Mouse (Mus musculus): ENCODE results near the gene Crmp1. TPM values are rescaled to one million over a fixed set of nuclear protein-coding genes. Genes with fewer than 3 reads are reported as not detected.

Gene Crmp1
- polyA plus RNA-seq, 1 experiment from 2014 or later: 61.8 TPM

GRCm38 (mm10) chr5:37215276-37215675, 26.5 kb upstream of the Crmp1 start:
- Histone ChIP-seq H3K9me3 (replicated peaks) (no peaks in the 10 kb centered on the region), H3K4me3 (no peak overlapping the region), H3K4me1 (0 out of 2 replicates have a peak, but pooled peaks cover 12% of the 10 kb centered on the region), H3K36me3 (no peaks in the 10 kb centered on the region), H3K27me3 (ENCODE audit: low read depth, poor library complexity, severe bottlenecking) (no peaks in the 10 kb centered on the region), H3K27ac (no peak overlapping the region)
- 91% methylated on average over 7 of the region's 7 CpGs for WGBS
- no peak for DNase-seq (ENCODE audit: low spot score)

- Histone ChIP-seq H3K4me3 (no peak overlapping the region), H3K36me3 (no peaks in the 10 kb centered on the region), H3K27ac (no peak overlapping the region), H3K4me1 (peaks cover 31% of the 10 kb centered on the region), H3K27me3 (ENCODE audit: low read depth, poor library complexity, severe bottlenecking) (no peaks in the 10 kb centered on the region), H3K9me3 (replicated peaks) (no peaks in the 10 kb centered on the region)
- no peak for DNase-seq (ENCODE audit: low spot score)
- 47% methylated on average over 5 of the region's 5 CpGs for WGBS
Measured at GRCm38 (mm10) chr5:37219615-37220014, 22.1 kb upstream of the Crmp1 start.

DNA sequence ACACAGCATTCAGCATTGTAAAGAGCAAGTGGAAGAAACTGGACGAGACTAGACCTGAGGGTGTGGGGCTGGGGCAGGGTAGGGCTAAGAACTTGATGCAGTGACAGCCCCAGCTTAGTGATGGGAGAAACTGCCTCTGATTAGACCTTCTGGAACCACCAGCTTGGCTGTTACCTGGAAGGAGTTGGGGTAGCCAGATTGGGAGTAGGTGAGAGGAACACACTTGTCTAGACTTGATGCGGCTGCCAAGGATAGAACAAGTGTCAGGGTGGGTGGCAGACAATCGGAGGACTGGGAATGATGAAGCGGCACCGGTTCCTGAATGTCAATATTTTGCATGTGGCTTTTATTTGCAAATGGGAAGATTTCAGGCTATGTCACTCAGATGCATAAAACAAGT, 21.2 kb upstream of the Crmp1 start:
- Histone ChIP-seq H3K36me3 (no peaks in the 10 kb centered on the region), H3K4me3 (no peak overlapping the region), H3K4me1 (peaks cover 31% of the 10 kb centered on the region), H3K27me3 (ENCODE audit: low read depth, poor library complexity, severe bottlenecking) (no peaks in the 10 kb centered on the region), H3K9me3 (replicated peaks) (no peaks in the 10 kb centered on the region), H3K27ac (no peak overlapping the region)
- DNase-seq (ENCODE audit: low spot score): no peak
- 94% methylated on average over 5 of the region's 5 CpGs for WGBS

DNA sequence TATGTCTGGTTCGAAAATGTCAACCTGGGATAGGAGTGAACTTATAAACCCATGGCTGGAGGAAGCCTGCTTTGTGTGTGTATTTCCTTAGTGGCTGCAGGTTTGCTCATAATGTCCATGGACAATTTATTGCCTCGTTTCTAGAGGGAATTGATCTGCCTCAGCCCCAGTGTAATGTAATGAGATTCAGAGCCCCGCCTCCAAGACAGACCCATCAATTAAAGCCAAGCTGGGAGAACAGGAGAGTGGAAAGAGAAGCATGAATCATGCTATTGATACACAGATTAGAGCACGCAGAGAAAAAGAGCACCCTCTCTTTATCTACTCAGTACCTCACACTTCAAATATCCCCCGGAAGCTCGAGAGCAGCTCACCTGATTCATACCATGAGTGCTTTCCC, 20.2 kb upstream of the Crmp1 start:
- H3K4me1 ChIP-seq: peaks cover 31% of the 10 kb centered on the region
- no peak for DNase-seq (ENCODE audit: low spot score)
- no peaks in the 10 kb centered on the region for H3K27me3 ChIP-seq (ENCODE audit: low read depth, poor library complexity, severe bottlenecking)
- WGBS: 51% methylated on average over 6 of the region's 6 CpGs
- H3K4me3 ChIP-seq: no peak overlapping the region
- H3K27ac ChIP-seq: no peak overlapping the region
- no peaks in the 10 kb centered on the region for H3K9me3 ChIP-seq (replicated peaks)
- no peaks in the 10 kb centered on the region for H3K36me3 ChIP-seq

GRCm38 (mm10) chr5:37222316-37222715, 19.4 kb upstream of the Crmp1 start:
- no peak for DNase-seq (ENCODE audit: low spot score)
- Histone ChIP-seq H3K4me1 (peaks cover 31% of the 10 kb centered on the region), H3K4me3 (no peak overlapping the region), H3K9me3 (replicated peaks) (no peaks in the 10 kb centered on the region), H3K27ac (no peak overlapping the region), H3K36me3 (no peaks in the 10 kb centered on the region), H3K27me3 (ENCODE audit: low read depth, poor library complexity, severe bottlenecking) (no peaks in the 10 kb centered on the region)
- WGBS: 59% methylated on average over 8 of the region's 8 CpGs

- Histone ChIP-seq H3K36me3 (no peaks in the 10 kb centered on the region), H3K9me3 (replicated peaks) (no peaks in the 10 kb centered on the region)
- WGBS: 93% methylated on average over 1 of the region's 1 CpGs
Measured at GRCm38 (mm10) chr5:37225708-37226107, 16.0 kb upstream of the Crmp1 start.

GRCm38 (mm10) chr5:37227956-37228680, 13.6 kb upstream of the Crmp1 start:
- H3K9me3 ChIP-seq (replicated peaks): no peaks in the 10 kb centered on the region
- WGBS: 71% methylated on average over 6 of the region's 6 CpGs
- no peaks in the 10 kb centered on the region for H3K27me3 ChIP-seq (ENCODE audit: low read depth, poor library complexity, severe bottlenecking)
- H3K4me1 ChIP-seq: 0 out of 2 replicates have a peak, but pooled peaks cover 2% of the 10 kb centered on the region
- no peak for DNase-seq (ENCODE audit: low spot score)
- no peaks in the 10 kb centered on the region for H3K36me3 ChIP-seq
- no peak overlapping the region for H3K4me3 ChIP-seq
- H3K27ac ChIP-seq: no peak overlapping the region

More at GRCm38 (mm10) chr5:37225708-37226107, 16.0 kb upstream of the Crmp1 start:
- H3K27me3 ChIP-seq (ENCODE audit: low read depth, poor library complexity, severe bottlenecking): no peaks in the 10 kb centered on the region
- DNase-seq (ENCODE audit: low spot score): no peak
- H3K4me1 ChIP-seq: peaks cover 21% of the 10 kb centered on the region
- H3K27ac ChIP-seq: no peak overlapping the region
- no peak overlapping the region for H3K4me3 ChIP-seq

GRCm38 (mm10) chr5:37228894-37229293, 12.8 kb upstream of the Crmp1 start:
- H3K36me3 ChIP-seq: no peaks in the 10 kb centered on the region
- no peak for DNase-seq (ENCODE audit: low spot score)
- no peak overlapping the region for H3K4me3 ChIP-seq
- no peaks in the 10 kb centered on the region for H3K27me3 ChIP-seq (ENCODE audit: low read depth, poor library complexity, severe bottlenecking)
- H3K4me1 ChIP-seq: 0 out of 2 replicates have a peak, but pooled peaks cover 2% of the 10 kb centered on the region
- WGBS: 75% methylated on average over 7 of the region's 7 CpGs
- no peak overlapping the region for H3K27ac ChIP-seq
- no peaks in the 10 kb centered on the region for H3K9me3 ChIP-seq (replicated peaks)

DNA sequence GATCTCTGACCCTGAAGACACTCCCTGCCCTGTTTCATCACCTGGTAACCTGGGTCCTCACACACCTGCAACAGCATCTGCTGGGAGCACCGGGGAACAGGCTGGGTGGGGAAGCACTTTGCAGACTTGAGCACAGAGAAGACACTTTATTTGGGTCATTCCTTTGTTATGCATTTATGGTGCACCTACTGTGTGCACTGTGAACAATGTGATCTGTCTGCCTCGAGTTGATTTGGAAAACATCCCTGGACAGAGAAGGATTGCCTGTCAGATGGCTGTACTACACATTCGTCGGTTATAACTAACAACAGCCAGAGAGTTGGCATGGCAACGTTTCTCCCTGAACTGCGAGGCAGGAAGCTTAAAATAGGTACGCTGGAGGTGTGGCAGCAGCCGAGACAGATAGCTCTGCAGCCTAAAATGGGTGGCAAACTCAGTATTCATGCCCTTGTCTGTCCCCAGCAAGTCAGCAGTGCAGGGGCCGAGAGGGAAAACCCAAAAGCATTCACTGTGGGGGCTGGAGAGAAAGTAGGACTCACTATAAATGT, 8.7 kb upstream of the Crmp1 start:
- H3K4me1 ChIP-seq: 0 out of 2 replicates have a peak, but pooled peaks cover 2% of the 10 kb centered on the region
- H3K27ac ChIP-seq: no peak overlapping the region
- WGBS: 57% methylated on average over 9 of the region's 9 CpGs
- no peak overlapping the region for H3K4me3 ChIP-seq
- H3K9me3 ChIP-seq (replicated peaks): no peaks in the 10 kb centered on the region
- H3K27me3 ChIP-seq (ENCODE audit: low read depth, poor library complexity, severe bottlenecking): peaks cover 7% of the 10 kb centered on the region; the same call in 1 of the 2 replicates
- H3K36me3 ChIP-seq: no peaks in the 10 kb centered on the region
- no peak for DNase-seq (ENCODE audit: low spot score)

- no peaks in the 10 kb centered on the region for H3K9me3 ChIP-seq (replicated peaks)
- H3K36me3 ChIP-seq: no peaks in the 10 kb centered on the region
- WGBS: 46% methylated on average over 2 of the region's 2 CpGs
- peaks cover 21% of the 10 kb centered on the region for H3K4me1 ChIP-seq
- peaks cover 50% of the 10 kb centered on the region for H3K27me3 ChIP-seq (ENCODE audit: low read depth, poor library complexity, severe bottlenecking)
- no peak for DNase-seq (ENCODE audit: low spot score)
- no peak overlapping the region for H3K27ac ChIP-seq
- no peak overlapping the region for H3K4me3 ChIP-seq
Measured at GRCm38 (mm10) chr5:37238654-37239053, 3.1 kb upstream of the Crmp1 start.

GRCm38 (mm10) chr5:37240550-37240949, 1.2 kb upstream of the Crmp1 start:
- Histone ChIP-seq H3K9me3 (replicated peaks) (no peaks in the 10 kb centered on the region), H3K27ac (no peak overlapping the region), H3K4me1 (peaks cover 40% of the 10 kb centered on the region), H3K4me3 (no peak overlapping the region), H3K36me3 (no peaks in the 10 kb centered on the region), H3K27me3 (ENCODE audit: low read depth, poor library complexity, severe bottlenecking) (peaks cover 61% of the 10 kb centered on the region)
- WGBS: 3% methylated on average over 5 of the region's 5 CpGs
- peak; percentile 84 for DNase-seq (ENCODE audit: low spot score)

- peaks cover 66% of the 10 kb centered on the region for H3K27me3 ChIP-seq (ENCODE audit: low read depth, poor library complexity, severe bottlenecking)
- WGBS: 16% methylated on average over 9 of the region's 9 CpGs
- no peaks in the 10 kb centered on the region for H3K36me3 ChIP-seq
- H3K9me3 ChIP-seq (replicated peaks): no peaks in the 10 kb centered on the region
- no peak overlapping the region for H3K27ac ChIP-seq
- peaks cover 47% of the 10 kb centered on the region for H3K4me1 ChIP-seq
- peak overlapping the region; percentile 54 for H3K4me3 ChIP-seq
- DNase-seq (ENCODE audit: low spot score): no peak
Measured at GRCm38 (mm10) chr5:37241224-37241623, 516 bp upstream of the Crmp1 start.

GRCm38 (mm10) chr5:37242360-37243168, 824 bp downstream of the Crmp1 start:
- H3K4me1 ChIP-seq: peaks cover 60% of the 10 kb centered on the region
- H3K4me3 ChIP-seq: peak overlapping the region; percentile 54
- no peaks in the 10 kb centered on the region for H3K36me3 ChIP-seq
- WGBS: 10% methylated on average over 44 of the region's 44 CpGs
- no peak overlapping the region for H3K27ac ChIP-seq
- H3K27me3 ChIP-seq (ENCODE audit: low read depth, poor library complexity, severe bottlenecking): peaks cover 71% of the 10 kb centered on the region
- no peaks in the 10 kb centered on the region for H3K9me3 ChIP-seq (replicated peaks)
- DNase-seq (ENCODE audit: low spot score): peak; percentile 43
